Mouse (Mus musculus): ENCODE measurements around the gene Sppl3. TPM values are rescaled to one million over a fixed set of nuclear protein-coding genes. Genes with fewer than 3 reads are reported as not detected.

Gene Sppl3
- total and polyA plus RNA-seq, 2 experiments = 8.7 to 24.0 TPM

- no peak for DNase-seq (ENCODE audit: extremely low read depth, low read depth, low spot score)
- H3K79me2 ChIP-seq (ENCODE audit: control insufficient read depth, insufficient read depth, low read length) = peaks cover 28% of the 10 kb centered on the region; the same call in 1 of the 2 replicates
- H3K36me3 ChIP-seq (ENCODE audit: control insufficient read depth, insufficient read depth, low read length) = peaks cover 6% of the 10 kb centered on the region; the same call in 1 of the 2 replicates
- peak overlapping the region; percentile 28; the same call in 1 of the 2 replicates for H3K27ac ChIP-seq (replicated peaks; ENCODE audit: insufficient read depth, low read depth, low read length)
- WGBS = 69% methylated on average over 9 of the region's 9 CpGs
- no peaks in the 10 kb centered on the region for H3K27me3 ChIP-seq (ENCODE audit: control insufficient read depth, insufficient read depth, low read length)
- peaks cover 22% of the 10 kb centered on the region for H3K4me1 ChIP-seq (ENCODE audit: control insufficient read depth, insufficient read depth, low read length)
- H3K9ac ChIP-seq (ENCODE audit: low read depth, low read length) = peak overlapping the region; percentile 34; the same call in 1 of the 2 replicates
- TF ChIP-seq POLR2A (IDR thresholded peaks at IDR 0.05; ENCODE audit: extremely low read depth, insufficient read depth, low read length) (no peak), CTCF (IDR thresholded peaks at IDR 0.05; ENCODE audit: low read depth, low read length) (no peak)
- 0 out of 2 replicates have a peak overlapping the region, but pooled peaks have one; percentile 20 for H3K4me3 ChIP-seq (ENCODE audit: insufficient read depth, low read depth, low read length)
Observed at GRCm38 (mm10) chr5:114972201-114972600, 38.7 kb upstream of the Sppl3 start.

- WGBS = 66% methylated on average over 8 of the region's 8 CpGs
- Histone ChIP-seq H3K27me3 (ENCODE audit: control insufficient read depth, insufficient read depth, low read length) (no peaks in the 10 kb centered on the region), H3K36me3 (ENCODE audit: control insufficient read depth, insufficient read depth, low read length) (peaks cover 6% of the 10 kb centered on the region; the same call in 1 of the 2 replicates), H3K27ac (replicated peaks; ENCODE audit: insufficient read depth, low read depth, low read length) (no peak overlapping the region), H3K9ac (ENCODE audit: low read depth, low read length) (no peak overlapping the region), H3K79me2 (ENCODE audit: control insufficient read depth, insufficient read depth, low read length) (peaks cover 24% of the 10 kb centered on the region; the same call in 1 of the 2 replicates), H3K4me1 (ENCODE audit: control insufficient read depth, insufficient read depth, low read length) (peaks cover 13% of the 10 kb centered on the region), H3K4me3 (ENCODE audit: insufficient read depth, low read depth, low read length) (no peak overlapping the region)
- no peak for DNase-seq (ENCODE audit: extremely low read depth, low read depth, low spot score)
- TF ChIP-seq CTCF (IDR thresholded peaks at IDR 0.05; ENCODE audit: low read depth, low read length) (no peak), POLR2A (IDR thresholded peaks at IDR 0.05; ENCODE audit: extremely low read depth, insufficient read depth, low read length) (no peak)
Observed at GRCm38 (mm10) chr5:114973131-114973530, 37.8 kb upstream of the Sppl3 start.

- Histone ChIP-seq H3K9ac (ENCODE audit: low read depth, low read length) (no peak overlapping the region), H3K27me3 (ENCODE audit: control insufficient read depth, insufficient read depth, low read length) (no peaks in the 10 kb centered on the region), H3K4me1 (ENCODE audit: control insufficient read depth, insufficient read depth, low read length) (peaks cover 12% of the 10 kb centered on the region), H3K27ac (replicated peaks; ENCODE audit: insufficient read depth, low read depth, low read length) (no peak overlapping the region), H3K36me3 (ENCODE audit: control insufficient read depth, insufficient read depth, low read length) (peaks cover 6% of the 10 kb centered on the region; the same call in 1 of the 2 replicates), H3K4me3 (ENCODE audit: insufficient read depth, low read depth, low read length) (no peak overlapping the region), H3K79me2 (ENCODE audit: control insufficient read depth, insufficient read depth, low read length) (peaks cover 5% of the 10 kb centered on the region; the same call in 1 of the 2 replicates)
- TF ChIP-seq CTCF (IDR thresholded peaks at IDR 0.05; ENCODE audit: low read depth, low read length) (no peak), POLR2A (IDR thresholded peaks at IDR 0.05; ENCODE audit: extremely low read depth, insufficient read depth, low read length) (no peak)
- no peak for DNase-seq (ENCODE audit: extremely low read depth, low read depth, low spot score)
Observed at GRCm38 (mm10) chr5:114976935-114977334, 34.0 kb upstream of the Sppl3 start.

GRCm38 (mm10) chr5:114978473-114978872, 32.5 kb upstream of the Sppl3 start:
- no peak overlapping the region for H3K9ac ChIP-seq (ENCODE audit: low read depth, low read length)
- no peak overlapping the region for H3K27ac ChIP-seq (replicated peaks; ENCODE audit: insufficient read depth, low read depth, low read length)
- no peaks in the 10 kb centered on the region for H3K79me2 ChIP-seq (ENCODE audit: control insufficient read depth, insufficient read depth, low read length)
- H3K4me1 ChIP-seq (ENCODE audit: control insufficient read depth, insufficient read depth, low read length) = peaks cover 6% of the 10 kb centered on the region
- peak; percentile 49 for DNase-seq (ENCODE audit: extremely low read depth, low read depth, low spot score)
- H3K27me3 ChIP-seq (ENCODE audit: control insufficient read depth, insufficient read depth, low read length) = no peaks in the 10 kb centered on the region
- TF ChIP-seq POLR2A (IDR thresholded peaks at IDR 0.05; ENCODE audit: extremely low read depth, insufficient read depth, low read length) = no peak
- TF ChIP-seq CTCF (IDR thresholded peaks at IDR 0.05; ENCODE audit: low read depth, low read length) = no peak
- peaks cover 6% of the 10 kb centered on the region; the same call in 1 of the 2 replicates for H3K36me3 ChIP-seq (ENCODE audit: control insufficient read depth, insufficient read depth, low read length)
- H3K4me3 ChIP-seq (ENCODE audit: insufficient read depth, low read depth, low read length) = no peak overlapping the region
- WGBS = 32% methylated on average over 11 of the region's 11 CpGs

GRCm38 (mm10) chr5:114978888-114979249, 32.1 kb upstream of the Sppl3 start:
- Histone ChIP-seq H3K4me1 (ENCODE audit: control insufficient read depth, insufficient read depth, low read length) (peaks cover 5% of the 10 kb centered on the region), H3K27me3 (ENCODE audit: control insufficient read depth, insufficient read depth, low read length) (no peaks in the 10 kb centered on the region), H3K36me3 (ENCODE audit: control insufficient read depth, insufficient read depth, low read length) (peaks cover 6% of the 10 kb centered on the region; the same call in 1 of the 2 replicates), H3K79me2 (ENCODE audit: control insufficient read depth, insufficient read depth, low read length) (no peaks in the 10 kb centered on the region), H3K9ac (ENCODE audit: low read depth, low read length) (no peak overlapping the region), H3K4me3 (ENCODE audit: insufficient read depth, low read depth, low read length) (no peak overlapping the region), H3K27ac (replicated peaks; ENCODE audit: insufficient read depth, low read depth, low read length) (no peak overlapping the region)
- 11% methylated on average over 6 of the region's 6 CpGs for WGBS
- TF ChIP-seq POLR2A (IDR thresholded peaks at IDR 0.05; ENCODE audit: extremely low read depth, insufficient read depth, low read length) = no peak
- peak; percentile 46 for TF ChIP-seq CTCF (IDR thresholded peaks at IDR 0.05; ENCODE audit: low read depth, low read length)
- DNase-seq (ENCODE audit: extremely low read depth, low read depth, low spot score) = peak; percentile 60
